Mouse (Mus musculus) kidney, postnatal 0 days (tissue): ENCODE data around the gene Copz2. TPM values are rescaled to one million over a fixed set of nuclear protein-coding genes. Genes with fewer than 3 reads are reported as not detected.

Experiments
- ATAC-seq: fragments of 200-750 bp; cut with Nextera tagmentation; replicated peaks from 2 replicates; pipeline ENCODE4 v1.8.0; 2017; ENCODE audit warnings: low read depth, moderate number of reproducible peaks, moderate TSS enrichment, moderate library complexity; ENCODE audit not compliant: low FRiP score
- DNase-seq: peaks from one replicate; pipeline ENCODE4 v3.0.0-alpha.2; 2016; ENCODE audit warnings: low spot score
- H3K27ac ChIP-seq: fragments of 300-500 bp; sonication (generic); 2 replicates; pipeline ENCODE4 v1.5.1; 2014; ENCODE audit warnings: mild to moderate bottlenecking
- H3K27me3 ChIP-seq: fragments of 300-500 bp; sonication (generic); 2 replicates; pipeline ENCODE4 v1.6.1; 2014; ENCODE audit warnings: low read length, mixed read lengths; ENCODE audit not compliant: insufficient read depth
- H3K36me3 ChIP-seq: fragments of 300-500 bp; sonication (generic); 2 replicates; pipeline ENCODE4 v1.6.1; 2014; ENCODE audit warnings: low read length, mixed read lengths; ENCODE audit not compliant: insufficient read depth
- H3K4me1 ChIP-seq: fragments of 300-500 bp; sonication (generic); replicated peaks from 2 replicates; pipeline ENCODE4 v1.6.1; 2014; ENCODE audit warnings: antibody characterized with exemption, low read length, mixed read lengths; ENCODE audit not compliant: insufficient read depth
- H3K4me2 ChIP-seq: fragments of 300-500 bp; sonication (generic); 2 replicates; pipeline ENCODE4 v1.6.1; 2014; ENCODE audit warnings: mild to moderate bottlenecking, low read length, moderate library complexity, mixed read lengths
- H3K4me3 ChIP-seq: fragments of 300-500 bp; sonication (generic); replicated peaks from 2 replicates; pipeline ENCODE4 v1.5.1; 2014; ENCODE audit warnings: low read depth, low read length
- H3K9ac ChIP-seq: fragments of 300-500 bp; sonication (generic); 2 replicates; pipeline ENCODE4 v1.6.1; 2014; ENCODE audit warnings: low read depth, low read length
- H3K9me3 ChIP-seq: fragments of 300-500 bp; sonication (generic); replicated peaks from 2 replicates; pipeline ENCODE4 v1.6.1; 2016; ENCODE audit warnings: low read length, inconsistent platforms, mixed read lengths
- CTCF ChIP-seq: IDR thresholded peaks from 2 replicates; pipeline ENCODE4 v1.5.1; 2016; ENCODE audit warnings: antibody characterized with exemption, low read depth, mild to moderate bottlenecking, moderate library complexity
- WGBS: fragments of 180-500 bp; shearing (Covaris S2); extraction: QIAGEN DNeasy Blood & Tissue Kit; methylation state at CpG from one replicate; pipeline ENCODE4 v1.1.7; 2014; 5-methylcytosine and 5-hydroxymethylcytosine counted together
- polyA plus RNA-seq: library from polyadenylated mRNA; unstranded; fragments of >200 nt; fragmentation: Nextera tagmentation; extraction: Ambion mirVana; gene quantifications from 2 replicates; pipeline ENCODE4 v1.2.1, GENCODE M21; 2015

The Copz2 gene
- polyA plus RNA-seq, 1 experiment from 2014 or later, result 125 TPM

DNA sequence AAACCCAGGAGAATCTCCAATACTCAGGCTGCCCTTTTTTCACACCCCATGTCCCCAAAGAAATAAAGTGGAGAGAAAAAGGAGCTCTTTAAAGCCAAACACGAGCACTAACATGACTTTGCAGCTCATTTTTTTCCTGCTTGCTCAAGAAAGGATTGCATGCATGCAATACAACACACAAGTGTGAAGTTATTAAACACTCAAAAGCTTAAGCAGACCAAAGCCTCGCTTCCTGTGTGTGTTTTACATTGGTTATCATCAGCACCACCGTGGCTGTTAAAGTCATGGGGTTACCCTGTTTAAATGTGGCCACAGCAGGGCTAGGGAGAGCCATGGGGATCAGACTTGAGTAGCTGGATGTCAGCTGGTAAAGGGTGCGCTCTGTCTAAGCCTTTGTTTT is 27.4 kb downstream of the Copz2 start:
- no peaks in the 10 kb centered on the region for H3K9me3 ChIP-seq
- no peak for TF ChIP-seq CTCF
- H3K4me2 ChIP-seq, result no peak overlapping the region
- no peak overlapping the region for H3K27ac ChIP-seq
- no peaks in the 10 kb centered on the region for H3K36me3 ChIP-seq
- H3K4me3 ChIP-seq, result no peak overlapping the region
- no peak for ATAC-seq
- no peaks in the 10 kb centered on the region for H3K27me3 ChIP-seq
- peaks cover 6% of the 10 kb centered on the region; the same call in 1 of the 2 replicates for H3K4me1 ChIP-seq
- DNase-seq, result no peak
- H3K9ac ChIP-seq, result no peak overlapping the region
- WGBS, result 53% methylated on average over 4 of the region's 4 CpGs

DNA sequence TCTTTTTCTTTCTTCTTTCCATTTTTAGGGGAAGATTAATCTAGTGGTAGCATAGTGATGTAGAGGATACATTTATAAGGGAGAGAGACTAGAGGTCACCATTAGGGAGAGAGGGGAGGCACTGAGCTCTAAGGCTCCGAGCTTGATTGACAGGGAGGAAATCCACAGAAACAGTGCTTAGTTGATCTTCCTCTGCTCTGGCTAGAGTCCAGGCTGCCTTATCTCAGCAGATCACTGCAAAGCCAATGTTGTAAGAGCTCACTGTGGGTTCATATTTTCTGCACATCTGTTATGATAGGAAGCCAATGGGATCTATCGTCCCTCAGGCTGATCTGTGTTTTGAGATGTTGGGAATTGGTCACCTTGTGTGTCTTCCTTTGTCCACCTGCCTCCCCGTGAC is 29.0 kb downstream of the Copz2 start:
- ATAC-seq, result no peak
- TF ChIP-seq CTCF, result no peak
- Histone ChIP-seq H3K4me3 (no peak overlapping the region), H3K9me3 (no peaks in the 10 kb centered on the region), H3K27me3 (no peaks in the 10 kb centered on the region), H3K36me3 (no peaks in the 10 kb centered on the region), H3K4me1 (peaks cover 6% of the 10 kb centered on the region; the same call in 1 of the 2 replicates), H3K4me2 (no peak overlapping the region), H3K27ac (no peak overlapping the region), H3K9ac (no peak overlapping the region)
- 66% methylated on average over 3 of the region's 3 CpGs for WGBS
- no peak for DNase-seq

DNA sequence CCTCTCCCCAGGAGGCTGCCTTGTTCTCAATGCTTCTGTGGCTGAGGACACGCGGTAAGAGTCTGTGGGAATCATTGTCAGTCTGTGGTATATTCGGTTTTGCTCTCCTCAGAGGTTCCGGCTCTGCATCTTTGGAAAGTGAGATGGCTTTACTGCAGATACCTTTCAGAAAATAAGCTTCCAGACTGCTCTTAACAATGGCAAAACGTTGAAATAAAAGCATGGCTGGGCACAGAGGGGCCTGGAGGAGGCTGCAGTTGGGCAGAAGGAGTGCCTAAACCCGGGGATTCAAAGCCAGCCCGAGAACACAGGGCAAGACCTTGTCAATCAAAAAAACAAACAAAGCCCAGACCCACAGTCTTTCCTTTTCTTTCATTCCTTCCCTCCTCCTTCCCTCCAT is 29.7 kb downstream of the Copz2 start:
- peaks cover 6% of the 10 kb centered on the region; the same call in 1 of the 2 replicates for H3K4me1 ChIP-seq
- no peak overlapping the region for H3K27ac ChIP-seq
- H3K9me3 ChIP-seq, result no peaks in the 10 kb centered on the region
- WGBS, result 39% methylated on average over 7 of the region's 7 CpGs
- H3K4me3 ChIP-seq, result no peak overlapping the region
- H3K9ac ChIP-seq, result no peak overlapping the region
- no peak overlapping the region for H3K4me2 ChIP-seq
- TF ChIP-seq CTCF, result no peak
- no peak for DNase-seq
- H3K27me3 ChIP-seq, result no peaks in the 10 kb centered on the region
- no peak for ATAC-seq
- no peaks in the 10 kb centered on the region for H3K36me3 ChIP-seq

DNA sequence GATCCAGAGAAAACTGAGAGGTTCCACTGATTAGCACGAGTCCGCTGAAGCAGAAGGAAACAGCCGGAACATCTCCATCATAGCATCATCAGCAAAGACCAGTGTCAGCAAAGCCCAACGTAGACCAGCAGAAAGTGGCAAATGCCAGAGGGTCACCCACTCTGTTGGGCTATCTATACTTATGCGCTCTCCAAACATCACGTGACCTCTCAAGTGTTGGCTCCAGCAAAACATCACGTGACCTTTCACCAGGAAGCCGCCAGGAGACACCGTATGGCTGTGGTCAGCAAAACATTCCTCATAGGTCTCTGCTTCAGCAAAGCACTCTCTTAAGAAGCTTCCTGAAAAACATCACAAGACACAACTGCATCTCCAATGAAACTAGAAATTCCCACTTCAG is 30.6 kb downstream of the Copz2 start:
- Histone ChIP-seq H3K4me3 (no peak overlapping the region), H3K9me3 (no peaks in the 10 kb centered on the region), H3K4me2 (no peak overlapping the region), H3K4me1 (peaks cover 6% of the 10 kb centered on the region; the same call in 1 of the 2 replicates), H3K27ac (no peak overlapping the region), H3K36me3 (no peaks in the 10 kb centered on the region), H3K9ac (no peak overlapping the region), H3K27me3 (no peaks in the 10 kb centered on the region)
- DNase-seq, result no peak
- WGBS, result 83% methylated on average over 9 of the region's 9 CpGs
- no peak for TF ChIP-seq CTCF
- no peak for ATAC-seq

DNA sequence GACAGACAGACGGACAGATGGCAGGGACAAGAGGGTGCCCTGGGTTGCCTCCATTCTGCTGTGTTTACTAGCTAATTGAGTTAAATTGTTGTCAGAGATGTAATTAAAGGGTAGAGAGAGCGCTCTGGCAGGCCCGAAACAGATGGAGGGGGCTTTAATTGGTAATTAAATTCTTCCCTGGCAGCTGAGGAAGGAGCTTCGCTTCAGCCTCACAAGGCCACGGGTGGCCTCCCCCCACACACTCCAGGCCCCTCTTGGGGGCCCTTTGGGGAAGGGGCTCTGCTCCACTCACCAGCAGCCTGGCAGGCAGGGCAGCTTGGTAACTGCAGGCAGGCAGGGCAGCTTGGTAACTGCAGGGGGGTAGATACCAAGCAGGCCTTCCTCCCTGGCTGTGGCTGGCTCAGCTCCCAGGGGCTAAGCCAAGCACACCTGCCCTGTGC is 36.3 kb downstream of the Copz2 start:
- Histone ChIP-seq H3K4me3 (no peak overlapping the region), H3K9me3 (no peaks in the 10 kb centered on the region), H3K9ac (0 out of 2 replicates have a peak overlapping the region, but pooled peaks have one; percentile 14), H3K4me1 (no peaks in the 10 kb centered on the region), H3K36me3 (no peaks in the 10 kb centered on the region), H3K4me2 (no peak overlapping the region), H3K27ac (no peak overlapping the region), H3K27me3 (no peaks in the 10 kb centered on the region)
- no peak for TF ChIP-seq CTCF
- WGBS, result 39% methylated on average over 5 of the region's 5 CpGs
- DNase-seq (no peak), ATAC-seq (no peak)

DNA sequence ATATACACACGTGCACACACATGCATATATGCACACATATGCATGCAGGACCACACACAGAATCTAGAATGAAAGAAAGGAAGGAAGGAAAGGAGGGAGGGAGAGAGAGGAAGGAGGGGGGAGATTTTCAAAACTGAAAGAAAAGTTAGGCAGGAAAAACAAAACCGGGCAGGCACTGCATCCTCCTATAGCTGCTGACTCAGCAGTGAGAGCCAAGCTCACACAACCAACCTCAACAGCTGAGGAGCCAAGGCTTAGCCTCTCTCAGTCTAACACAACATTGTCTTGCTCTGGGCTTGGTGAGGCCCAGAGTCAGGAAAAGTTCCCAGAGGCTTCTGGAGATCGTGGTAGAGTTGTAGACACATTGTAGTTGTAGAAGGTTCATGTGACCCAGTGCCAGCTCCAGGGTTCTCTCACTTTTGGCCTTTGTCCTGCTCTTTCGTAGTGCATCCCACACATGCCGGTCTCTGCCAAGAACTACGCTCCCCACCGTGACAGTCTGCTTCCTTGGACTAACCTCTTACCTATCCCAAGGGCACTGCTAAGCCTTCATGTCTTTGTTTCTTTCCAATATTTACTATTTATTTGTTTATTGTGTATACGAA is 37.4 kb downstream of the Copz2 start:
- H3K36me3 ChIP-seq, result no peaks in the 10 kb centered on the region
- no peaks in the 10 kb centered on the region for H3K4me1 ChIP-seq
- H3K4me3 ChIP-seq, result no peak overlapping the region
- H3K27ac ChIP-seq, result no peak overlapping the region
- TF ChIP-seq CTCF, result no peak
- no peak overlapping the region for H3K9ac ChIP-seq
- no peaks in the 10 kb centered on the region for H3K27me3 ChIP-seq
- H3K4me2 ChIP-seq, result no peak overlapping the region
- DNase-seq (no peak), ATAC-seq (no peak)
- no peaks in the 10 kb centered on the region for H3K9me3 ChIP-seq
- 75% methylated on average over 8 of the region's 8 CpGs for WGBS
